Mouse (Mus musculus): ENCODE measurements at regions not wholly inside any gene's neighbourhood (a gene's known extent, or its start where the extent isn't known, plus 50 kb on each side); places are given as distances from the start of the nearest gene placed in this dataset.

GRCm38 (mm10) chr1:34665512-34665854 lies 86.0 kb downstream of the Amer3 start:
- TF ChIP-seq CTCF (IDR thresholded peaks at IDR 0.05; ENCODE audit: extremely low read depth, insufficient read length, insufficient replicate concordance, low read depth, low read length) (no peak), POLR2A (IDR thresholded peaks at IDR 0.05; ENCODE audit: low read depth, low read length) (no peak)

Measured in small intestine, adult 2 months (tissue).